Mouse (Mus musculus) hindbrain, embryonic 10.5 days (tissue): ENCODE results near the gene Skil. TPM values are rescaled to one million over a fixed set of nuclear protein-coding genes. Genes with fewer than 3 reads are reported as not detected.
"Not testable (repeated sequence)": the region's sequence is repeated elsewhere in the genome, so short reads cannot be mapped to it uniquely, and the experiment has no call there.

Source experiments
- DNase-seq: peaks from one replicate; pipeline ENCODE4 v3.0.0-alpha.2; 2017; ENCODE audit warnings: low spot score
- H3K27ac ChIP-seq: fragments of 300-500 bp; sonication (generic); 2 replicates; pipeline ENCODE4 v1.5.1; 2016; ENCODE audit warnings: mild to moderate bottlenecking, moderate library complexity
- H3K27me3 ChIP-seq: fragments of 300-500 bp; sonication (generic); 2 replicates; pipeline ENCODE4 v1.6.1; 2016; ENCODE audit warnings: mild to moderate bottlenecking; ENCODE audit not compliant: poor library complexity, insufficient read depth, severe bottlenecking
- H3K36me3 ChIP-seq: fragments of 300-500 bp; sonication (generic); 2 replicates; pipeline ENCODE4 v1.6.1; 2016; ENCODE audit warnings: mild to moderate bottlenecking, moderate library complexity
- H3K4me1 ChIP-seq: fragments of 300-500 bp; sonication (generic); replicated peaks from 2 replicates; pipeline ENCODE4 v1.6.1; 2016; ENCODE audit warnings: mild to moderate bottlenecking
- H3K4me3 ChIP-seq: fragments of 300-500 bp; sonication (generic); 2 replicates; pipeline ENCODE4 v1.5.1; 2016; ENCODE audit warnings: mild to moderate bottlenecking, moderate library complexity
- H3K9me3 ChIP-seq: fragments of 300-500 bp; sonication (generic); 2 replicates; pipeline ENCODE4 v1.6.1; 2016; ENCODE audit warnings: mild to moderate bottlenecking, moderate library complexity
- WGBS: fragments of 180-500 bp; shearing (Covaris S2); methylation state at CpG from one replicate; pipeline ENCODE4 v1.1.7; 2016; 5-methylcytosine and 5-hydroxymethylcytosine counted together
- polyA plus RNA-seq: library from polyadenylated mRNA; unstranded; fragments of >200 nt; fragmentation: Nextera tagmentation; extraction: Ambion mirVana; gene quantifications from 2 replicates; pipeline ENCODE4 v1.2.1, GENCODE M21; 2016

The Skil gene
- polyA plus RNA-seq, 1 experiment from 2014 or later: 37.3 TPM

DNA sequence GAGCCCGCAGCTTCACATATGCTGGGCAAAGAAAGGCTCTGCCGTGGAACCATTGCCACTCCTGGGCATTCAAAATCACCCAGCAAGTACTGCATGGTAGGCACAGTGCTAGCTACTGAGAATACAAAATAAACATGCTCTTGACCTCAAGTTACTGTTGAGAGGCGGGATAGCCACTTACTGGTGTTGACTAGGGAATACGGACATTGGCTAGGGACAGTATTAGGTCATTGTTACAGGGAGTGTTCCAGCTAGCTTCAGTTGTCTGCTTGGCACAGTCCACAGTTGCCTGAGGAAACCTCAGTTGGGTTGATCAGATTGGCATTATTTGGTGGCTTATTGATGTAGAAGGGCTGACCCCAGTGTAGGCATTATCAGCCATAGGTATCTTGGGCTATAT is 12.8 kb downstream of the Skil start:
- H3K9me3 ChIP-seq: no peaks in the 10 kb centered on the region
- no peak for DNase-seq
- WGBS: 88% methylated on average over 4 of the region's 4 CpGs
- no peak overlapping the region for H3K27ac ChIP-seq
- peaks cover 19% of the 10 kb centered on the region for H3K4me1 ChIP-seq
- H3K4me3 ChIP-seq: no peak overlapping the region
- no peaks in the 10 kb centered on the region for H3K27me3 ChIP-seq
- H3K36me3 ChIP-seq: peaks cover 25% of the 10 kb centered on the region

GRCm38 (mm10) chr3:31109108-31109507 is 14.2 kb downstream of the Skil start:
- Histone ChIP-seq H3K9me3 (no peaks in the 10 kb centered on the region), H3K27ac (no peak overlapping the region), H3K4me3 (no peak overlapping the region), H3K4me1 (peaks cover 15% of the 10 kb centered on the region), H3K36me3 (peaks cover 31% of the 10 kb centered on the region), H3K27me3 (no peaks in the 10 kb centered on the region)
- no peak for DNase-seq
- WGBS: 89% methylated on average over 3 of the region's 3 CpGs

DNA sequence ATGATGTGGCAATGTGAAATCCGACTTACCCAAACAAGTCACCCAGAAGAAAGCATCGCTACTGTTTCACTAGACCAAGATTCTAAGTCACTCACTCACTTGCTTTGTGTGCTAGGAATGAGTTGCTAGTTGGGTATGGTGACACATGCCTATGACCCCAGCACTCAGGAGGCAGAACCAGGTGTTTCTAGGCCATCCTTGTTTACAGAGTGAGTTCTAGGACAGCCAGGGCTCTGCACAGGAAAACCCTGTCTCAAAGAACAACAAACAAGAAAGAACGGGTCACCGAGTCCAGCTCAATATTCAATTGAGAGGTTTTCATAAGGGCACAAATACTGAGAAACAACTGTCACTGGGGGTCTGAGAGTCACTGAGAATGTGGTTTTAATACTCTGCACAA is 28.2 kb downstream of the Skil start:
- Histone ChIP-seq H3K36me3 (peaks cover 64% of the 10 kb centered on the region), H3K4me3 (no peak overlapping the region), H3K27ac (no peak overlapping the region), H3K4me1 (no peaks in the 10 kb centered on the region), H3K27me3 (no peaks in the 10 kb centered on the region), H3K9me3 (no peaks in the 10 kb centered on the region)
- 83% methylated on average over 4 of the region's 4 CpGs for WGBS
- DNase-seq: no peak

DNA sequence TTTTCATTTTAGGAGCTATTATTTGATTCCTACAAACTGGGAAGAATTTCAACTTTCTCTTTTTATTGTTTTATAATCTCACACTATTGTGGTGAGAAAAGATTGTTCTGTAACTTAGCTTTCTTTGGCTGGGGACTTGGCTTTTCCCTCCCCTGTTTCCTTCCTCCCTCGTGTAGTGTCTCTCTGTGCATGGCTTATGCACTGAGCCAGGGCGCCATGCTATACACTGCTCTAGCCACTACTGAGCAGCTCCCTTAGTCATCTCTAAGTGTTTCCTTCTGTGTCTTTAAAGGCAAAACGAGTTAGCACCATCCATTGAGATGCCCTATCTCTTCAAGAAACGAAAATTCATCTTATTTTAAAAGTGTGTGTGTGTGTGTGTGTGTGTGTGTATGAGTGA is 31.4 kb downstream of the Skil start:
- no peak overlapping the region for H3K27ac ChIP-seq
- H3K4me3 ChIP-seq: no peak overlapping the region
- DNase-seq: no peak
- 69% methylated on average over 4 of the region's 4 CpGs for WGBS
- no peaks in the 10 kb centered on the region for H3K27me3 ChIP-seq
- H3K36me3 ChIP-seq: peaks cover 32% of the 10 kb centered on the region
- no peaks in the 10 kb centered on the region for H3K9me3 ChIP-seq
- H3K4me1 ChIP-seq: no peaks in the 10 kb centered on the region

- Histone ChIP-seq H3K4me1 (no peaks in the 10 kb centered on the region), H3K9me3 (no peaks in the 10 kb centered on the region), H3K4me3 (no peak overlapping the region), H3K27me3 (no peaks in the 10 kb centered on the region), H3K36me3 (peaks cover 30% of the 10 kb centered on the region), H3K27ac (no peak overlapping the region)
- WGBS: 90% methylated on average over 3 of the region's 3 CpGs
- no peak for DNase-seq
Measured at GRCm38 (mm10) chr3:31126848-31127247, 32.0 kb downstream of the Skil start.

- Histone ChIP-seq H3K4me1 (peaks cover 5% of the 10 kb centered on the region; the same call in 1 of the 2 replicates), H3K27ac (no peak overlapping the region), H3K36me3 (0 out of 2 replicates have a peak, but pooled peaks cover 1% of the 10 kb centered on the region), H3K27me3 (no peaks in the 10 kb centered on the region), H3K9me3 (no peaks in the 10 kb centered on the region), H3K4me3 (no peak overlapping the region)
- DNase-seq: no peak
- WGBS: 57% methylated on average over 4 of the region's 4 CpGs
Measured at GRCm38 (mm10) chr3:31129766-31130165, 34.9 kb downstream of the Skil start.

GRCm38 (mm10) chr3:31133664-31134063 is 38.8 kb downstream of the Skil start:
- no peaks in the 10 kb centered on the region for H3K9me3 ChIP-seq
- H3K4me1 ChIP-seq: peaks cover 5% of the 10 kb centered on the region; the same call in 1 of the 2 replicates
- 0 out of 2 replicates have a peak overlapping the region, but pooled peaks have one; percentile 2 for H3K27ac ChIP-seq
- no peak for DNase-seq
- no peaks in the 10 kb centered on the region for H3K27me3 ChIP-seq
- no peaks in the 10 kb centered on the region for H3K36me3 ChIP-seq
- WGBS: 58% methylated on average over 5 of the region's 5 CpGs
- H3K4me3 ChIP-seq: no peak overlapping the region

GRCm38 (mm10) chr3:31134246-31134645 is 39.4 kb downstream of the Skil start:
- 86% methylated on average over 8 of the region's 8 CpGs for WGBS
- DNase-seq: no peak
- H3K4me1 ChIP-seq: peaks cover 5% of the 10 kb centered on the region; the same call in 1 of the 2 replicates
- no peaks in the 10 kb centered on the region for H3K9me3 ChIP-seq
- H3K27me3 ChIP-seq: no peaks in the 10 kb centered on the region
- 0 out of 2 replicates have a peak overlapping the region, but pooled peaks have one; percentile 2 for H3K27ac ChIP-seq
- H3K4me3 ChIP-seq: no peak overlapping the region
- no peaks in the 10 kb centered on the region for H3K36me3 ChIP-seq

- H3K27me3 ChIP-seq: no peaks in the 10 kb centered on the region
- DNase-seq: no peak
- 71% methylated on average over 7 of the region's 7 CpGs for WGBS
- no peak overlapping the region for H3K27ac ChIP-seq
- no peaks in the 10 kb centered on the region for H3K9me3 ChIP-seq
- H3K4me3 ChIP-seq: no peak overlapping the region
- H3K4me1 ChIP-seq: peaks cover 5% of the 10 kb centered on the region; the same call in 1 of the 2 replicates
- no peaks in the 10 kb centered on the region for H3K36me3 ChIP-seq
Measured at GRCm38 (mm10) chr3:31134696-31135095, 39.8 kb downstream of the Skil start.

GRCm38 (mm10) chr3:31136591-31136990 is 41.7 kb downstream of the Skil start:
- not testable (repeated sequence) for H3K9me3 ChIP-seq, H3K27ac ChIP-seq, H3K4me3 ChIP-seq, H3K4me1 ChIP-seq, H3K36me3 ChIP-seq, DNase-seq, H3K27me3 ChIP-seq
- WGBS: 63% methylated on average over 4 of the region's 4 CpGs

- Histone ChIP-seq H3K4me3 (no peak overlapping the region), H3K4me1 (peaks cover 4% of the 10 kb centered on the region; the same call in 1 of the 2 replicates), H3K27me3 (no peaks in the 10 kb centered on the region), H3K27ac (no peak overlapping the region), H3K9me3 (no peaks in the 10 kb centered on the region), H3K36me3 (no peaks in the 10 kb centered on the region)
- DNase-seq: peak; percentile 61
- WGBS: 61% methylated on average over 13 of the region's 13 CpGs
Measured at GRCm38 (mm10) chr3:31138454-31139424, 43.9 kb downstream of the Skil start.

- Histone ChIP-seq H3K4me3 (no peak overlapping the region), H3K27ac (no peak overlapping the region), H3K36me3 (no peaks in the 10 kb centered on the region), H3K27me3 (peaks cover 3% of the 10 kb centered on the region; the same call in 1 of the 2 replicates), H3K9me3 (no peaks in the 10 kb centered on the region), H3K4me1 (peaks cover 3% of the 10 kb centered on the region; the same call in 1 of the 2 replicates)
- no peak for DNase-seq
- 87% methylated on average over 4 of the region's 4 CpGs for WGBS
Measured at GRCm38 (mm10) chr3:31141621-31142020, 46.8 kb downstream of the Skil start.

DNA sequence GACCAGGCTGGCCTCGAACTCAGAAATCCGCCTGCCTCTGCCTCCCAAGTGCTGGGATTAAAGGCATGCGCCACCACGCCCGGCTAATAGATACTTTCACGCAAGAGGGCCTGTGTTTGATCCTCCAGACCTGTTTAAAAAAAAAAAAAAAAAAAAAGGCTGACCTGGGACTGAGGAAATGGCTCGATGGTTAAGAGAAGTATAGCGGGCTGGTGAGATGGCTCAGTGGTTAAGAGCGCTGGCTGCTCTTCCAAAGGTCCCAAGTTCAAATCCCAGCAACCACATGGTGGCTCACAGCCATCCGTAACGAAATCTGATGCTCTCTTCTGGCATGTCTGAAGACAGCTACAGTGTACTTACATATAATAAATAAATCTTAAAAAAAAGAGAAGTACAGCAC is 50.4 kb downstream of the Skil start:
- Histone ChIP-seq H3K27me3 (peaks cover 34% of the 10 kb centered on the region), H3K4me1 (peaks cover 15% of the 10 kb centered on the region)
- not testable (repeated sequence) for H3K27ac ChIP-seq, DNase-seq, H3K9me3 ChIP-seq, H3K4me3 ChIP-seq, H3K36me3 ChIP-seq
- WGBS: 85% methylated on average over 11 of the region's 11 CpGs
